In genomic region chr5:75012771-75013421, GRCm38 (mm10) we compare ENCODE assay signal across 13 mouse cellular contexts. TPM values are rescaled to one million over a fixed set of nuclear protein-coding genes. Genes with fewer than 3 reads are reported as not detected.
DNase-seq lines count a peak whose midpoint lies in the region; ATAC-seq and TF ChIP-seq lines count a peak whose summit lies in the region.
"Had no signal": no experiment of that assay in that cellular context is flagged by ENCODE, and none has a peak within 500 bp of the region (broad histone marks: within the 10 kb centered on the region; RNA-seq: fewer than 3 reads in every experiment).

No protein-coding gene starts in this region.

- no peak overlapping the region for H3K4me3 ChIP-seq in forebrain, embryonic 11.5 days (ENCODE audit: low read depth, low read length)
- no peak overlapping the region for H3K4me3 ChIP-seq in forebrain, embryonic 10.5 days
- no peak overlapping the region for H3K4me3 ChIP-seq in forebrain, embryonic 12.5 days (replicated peaks)
- H3K4me3 ChIP-seq in hindbrain, embryonic 15.5 days = no peak overlapping the region
- H3K4me3 ChIP-seq in midbrain, postnatal 0 days (ENCODE audit: low read depth, low read length) = no peak overlapping the region
- H3K4me3 ChIP-seq: liver, embryonic 13.5 days had no signal

- 17% methylated on average over 8 of the region's 8 CpGs for WGBS in forebrain, embryonic 11.5 days
- 29% methylated on average over 8 of the region's 8 CpGs for WGBS in forebrain, embryonic 10.5 days
- 10% methylated on average over 8 of the region's 8 CpGs for WGBS in forebrain, embryonic 12.5 days
- WGBS in hindbrain, embryonic 15.5 days = 15% methylated on average over 8 of the region's 8 CpGs
- WGBS in midbrain, postnatal 0 days = 26% methylated on average over 8 of the region's 8 CpGs

- H3K27me3 ChIP-seq in forebrain, embryonic 11.5 days (ENCODE audit: control insufficient read depth, insufficient read depth, low read length) = peaks cover 12% of the 10 kb centered on the region; the same call in 1 of the 2 replicates
- H3K27me3 ChIP-seq in forebrain, embryonic 10.5 days (ENCODE audit: poor library complexity, severe bottlenecking) = peaks cover 86% of the 10 kb centered on the region
- H3K27me3 ChIP-seq in forebrain, embryonic 12.5 days = peaks cover 24% of the 10 kb centered on the region
- H3K27me3 ChIP-seq in hindbrain, embryonic 15.5 days = peaks cover 2% of the 10 kb centered on the region; the same call in 1 of the 2 replicates
- H3K27me3 ChIP-seq in midbrain, postnatal 0 days (ENCODE audit: insufficient read depth, low read length) = peaks cover 4% of the 10 kb centered on the region; the same call in 1 of the 2 replicates
- H3K27me3 ChIP-seq: liver, embryonic 13.5 days had no signal

- peaks cover 3% of the 10 kb centered on the region; the same call in 1 of the 2 replicates for H3K9me3 ChIP-seq in forebrain, embryonic 11.5 days (ENCODE audit: control insufficient read depth, low read length)
- H3K9me3 ChIP-seq in forebrain, embryonic 10.5 days = peaks cover 5% of the 10 kb centered on the region; the same call in 1 of the 2 replicates
- 0 out of 2 replicates have a peak, but pooled peaks cover 4% of the 10 kb centered on the region for H3K9me3 ChIP-seq in forebrain, embryonic 12.5 days
- no peaks in the 10 kb centered on the region for H3K9me3 ChIP-seq in hindbrain, embryonic 15.5 days
- no peaks in the 10 kb centered on the region for H3K9me3 ChIP-seq in midbrain, postnatal 0 days (ENCODE audit: low read length)
- H3K9me3 ChIP-seq: G1E; liver, embryonic 13.5 days had no signal

- DNase-seq in forebrain, embryonic 11.5 days (ENCODE audit: low spot score) = no peak
- DNase-seq in forebrain, embryonic 10.5 days (ENCODE audit: extremely low spot score, low spot score) = no peak
- DNase-seq in midbrain, postnatal 0 days (ENCODE audit: low spot score) = peak; percentile 15
- no peak for DNase-seq in urinary bladder, postnatal 14 days (ENCODE audit: low spot score)
- no peak for DNase-seq in urinary bladder, postnatal 36 days (ENCODE audit: low spot score in 2 of 2)
- DNase-seq in left cerebral cortex, adult 11 months (ENCODE audit: low spot score) = no peak
- DNase-seq: heart, postnatal 14 days; liver, embryonic 13.5 days; lung, postnatal 10 days had no signal

- H3K4me1 ChIP-seq in forebrain, embryonic 11.5 days (replicated peaks; ENCODE audit: control insufficient read depth, insufficient read depth, low read length) = peaks cover 13% of the 10 kb centered on the region; the same call in 1 of the 2 replicates
- H3K4me1 ChIP-seq in forebrain, embryonic 10.5 days = peaks cover 59% of the 10 kb centered on the region
- H3K4me1 ChIP-seq in forebrain, embryonic 12.5 days = peaks cover 17% of the 10 kb centered on the region
- H3K4me1 ChIP-seq in hindbrain, embryonic 15.5 days (replicated peaks) = peaks cover 13% of the 10 kb centered on the region
- H3K4me1 ChIP-seq in midbrain, postnatal 0 days (ENCODE audit: insufficient read depth, low read length) = no peaks in the 10 kb centered on the region
- H3K4me1 ChIP-seq: liver, embryonic 13.5 days had no signal

- H3K36me3 ChIP-seq in forebrain, embryonic 11.5 days (ENCODE audit: control insufficient read depth, insufficient read depth, low read length) = no peaks in the 10 kb centered on the region; the same call in 1 of the 2 replicates
- H3K36me3 ChIP-seq in forebrain, embryonic 10.5 days (replicated peaks) = peaks cover 13% of the 10 kb centered on the region
- peaks cover 8% of the 10 kb centered on the region for H3K36me3 ChIP-seq in forebrain, embryonic 12.5 days (replicated peaks)
- H3K36me3 ChIP-seq in hindbrain, embryonic 15.5 days = peaks cover 5% of the 10 kb centered on the region
- no peaks in the 10 kb centered on the region; the same call in 1 of the 2 replicates for H3K36me3 ChIP-seq in midbrain, postnatal 0 days (ENCODE audit: insufficient read depth, low read length)

- no peak overlapping the region for H3K9ac ChIP-seq in forebrain, embryonic 11.5 days (ENCODE audit: low read length)
- H3K9ac ChIP-seq in forebrain, embryonic 12.5 days = no peak overlapping the region
- no peak overlapping the region for H3K9ac ChIP-seq in hindbrain, embryonic 15.5 days
- no peak overlapping the region for H3K9ac ChIP-seq in midbrain, postnatal 0 days (replicated peaks; ENCODE audit: low read length, poor library complexity, severe bottlenecking)
- H3K9ac ChIP-seq: liver, embryonic 13.5 days had no signal

- no peak for TF ChIP-seq CTCF in midbrain, postnatal 0 days (IDR thresholded peaks at IDR 0.05)

- peak; percentile 87 for ATAC-seq in forebrain, embryonic 11.5 days (replicated peaks; ENCODE audit: low FRiP score)
- peak; percentile 82 for ATAC-seq in forebrain, embryonic 12.5 days (ENCODE audit: low FRiP score)
- no peak for ATAC-seq in hindbrain, embryonic 15.5 days (ENCODE audit: low FRiP score, low read depth)
- ATAC-seq in midbrain, postnatal 0 days (ENCODE audit: low FRiP score) = no peak
- ATAC-seq: intestine, postnatal 0 days had no signal

- peak overlapping the region; percentile 3; the same call in 1 of the 2 replicates for H3K4me2 ChIP-seq in forebrain, embryonic 11.5 days (ENCODE audit: low read depth, low read length, severe bottlenecking)
- H3K4me2 ChIP-seq in forebrain, embryonic 12.5 days = peak overlapping the region; percentile 1; the same call in 1 of the 2 replicates
- H3K4me2 ChIP-seq in hindbrain, embryonic 15.5 days = 0 out of 2 replicates have a peak overlapping the region, but pooled peaks have one; percentile 1
- no peak overlapping the region for H3K4me2 ChIP-seq in midbrain, postnatal 0 days (ENCODE audit: low read depth, low read length, poor library complexity, severe bottlenecking)
- H3K4me2 ChIP-seq: liver, embryonic 13.5 days had no signal

- peak overlapping the region; percentile 53; the same call in 1 of the 2 replicates for H3K27ac ChIP-seq in forebrain, embryonic 11.5 days (ENCODE audit: low read depth, low read length)
- no peak overlapping the region for H3K27ac ChIP-seq in forebrain, embryonic 10.5 days
- peak overlapping the region; percentile 51 for H3K27ac ChIP-seq in forebrain, embryonic 12.5 days
- 0 out of 2 replicates have a peak overlapping the region, but pooled peaks have one; percentile 11 for H3K27ac ChIP-seq in hindbrain, embryonic 15.5 days (replicated peaks)
- H3K27ac ChIP-seq in midbrain, postnatal 0 days (ENCODE audit: low read depth, low read length) = no peak overlapping the region
- H3K27ac ChIP-seq: liver, embryonic 13.5 days had no signal

RNA-seq across cellular contexts. Expression of gene Chic2, which starts 31.7 kb away (rescaled TPM):
- 42.3 and 53.9 TPM in 2 replicates for polyA plus RNA-seq in forebrain, embryonic 11.5 days (2014; fragmentation: Nextera tagmentation; extraction: Ambion mirVana)
- 34.4 and 37.8 TPM in 2 replicates for polyA plus RNA-seq in forebrain, embryonic 10.5 days (2016; fragmentation: Nextera tagmentation; extraction: Ambion mirVana)
- 48.5 and 53.7 TPM in 2 replicates for polyA plus RNA-seq in forebrain, embryonic 12.5 days (2016; fragmentation: Nextera tagmentation; extraction: Ambion mirVana)
- 30.0 and 30.3 TPM in 2 replicates for polyA plus RNA-seq in hindbrain, embryonic 15.5 days (2015; fragmentation: Nextera tagmentation; extraction: Ambion mirVana)
- 9.6 and 26.7 TPM in 2 replicates for total RNA-seq in midbrain, postnatal 0 days (2014; rRNA removed)
- 23.9 and 31.4 TPM in 2 replicates for polyA plus RNA-seq in midbrain, postnatal 0 days (2015; fragmentation: Nextera tagmentation; extraction: Ambion mirVana)

Comparison
In these comparisons a context has a peak if more than half of its experiments do, and no peak if none do; other contexts are left out.
1. H3K27ac ChIP-seq: peak in forebrain, embryonic 11.5 days (single experiment), forebrain, embryonic 12.5 days (single experiment) and hindbrain, embryonic 15.5 days (single experiment); none in forebrain, embryonic 10.5 days (single experiment) and midbrain, postnatal 0 days (single experiment).
2. ATAC-seq: peak in forebrain, embryonic 11.5 days (single experiment) and forebrain, embryonic 12.5 days (single experiment); none in hindbrain, embryonic 15.5 days (single experiment) and midbrain, postnatal 0 days (single experiment).